Mouse (Mus musculus) embryonic fibroblast, embryonic 13.5 days (primary cell): Measurements from ENCODE around the gene Anxa6.

Source experiments
- CTCF ChIP-seq: IDR thresholded peaks from 2 replicates; pipeline ENCODE4 v1.5.1; 2011; ENCODE audit warnings: mild to moderate bottlenecking, control low read depth, low read length, moderate library complexity, borderline replicate concordance; ENCODE audit not compliant: insufficient read depth
- POLR2A ChIP-seq: IDR thresholded peaks from 2 replicates; pipeline ENCODE4 v1.6.1; 2011; ENCODE audit warnings: low read depth, mild to moderate bottlenecking, control low read depth, low read length, moderate library complexity

- TF ChIP-seq CTCF (no peak), POLR2A (no peak)
These were observed 96.5 kb downstream of the Anxa6 start for GRCm38 (mm10) chr11:54936771-54937140.
